Mouse (Mus musculus) frontal cortex, postnatal 25 days (tissue): ENCODE measurements at regions not wholly inside any gene's neighbourhood (a gene's known extent, or its start where the extent isn't known, plus 50 kb on each side); places are given as distances from the start of the nearest gene placed in this dataset.

Experiments used
- DNase-seq, 2 experiments: peaks; one replicate each; pipeline ENCODE4 v3.0.0; 2022; ENCODE audit warnings: low spot score in 2 of 2

DNA sequence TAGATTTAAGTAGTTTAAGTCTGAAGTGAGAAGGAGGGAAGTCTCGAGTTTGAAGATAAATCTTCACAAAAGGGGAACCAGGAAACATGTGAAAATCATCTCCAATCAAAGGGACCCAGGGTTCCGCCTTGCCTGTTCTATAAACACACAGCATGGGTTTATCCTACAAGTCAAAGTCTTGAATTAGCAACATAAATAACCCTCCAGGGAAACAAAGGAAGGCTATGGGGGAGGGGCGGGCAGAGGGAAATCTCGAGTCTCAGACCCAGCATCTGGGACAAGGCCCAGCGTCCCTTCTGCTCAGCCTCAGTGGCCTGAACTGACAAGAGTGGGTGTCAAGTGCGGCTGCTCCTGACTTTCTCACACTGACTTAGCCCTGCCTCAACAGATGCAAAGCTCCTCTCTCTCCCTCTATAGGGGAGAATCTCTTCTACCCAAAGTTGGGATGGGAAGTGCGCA is 240.3 kb upstream of the Lrig3 start:
- DNase-seq = peak in 1 of 2 experiments; percentile 6

DNA sequence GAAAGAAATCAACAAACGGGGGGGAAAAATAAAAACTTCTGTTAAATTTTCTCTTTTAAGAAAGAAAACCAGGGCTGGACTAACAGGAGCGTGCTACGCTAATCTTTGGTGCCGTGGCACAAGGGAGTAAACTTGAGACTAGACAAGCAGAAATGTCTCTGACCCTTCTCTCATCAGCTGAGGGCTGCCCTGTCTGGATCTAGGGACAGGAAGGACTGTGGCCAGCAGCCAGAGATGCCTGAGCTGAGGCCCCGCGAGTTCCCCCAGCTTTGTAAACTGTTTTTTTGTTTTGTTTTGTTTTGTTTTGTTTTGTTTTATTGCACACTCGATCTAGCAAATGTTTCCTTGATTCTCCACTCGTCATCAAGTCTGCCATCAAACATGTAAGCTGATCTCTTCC is 239.4 kb upstream of the Lrig3 start:
- DNase-seq = no peak

DNA sequence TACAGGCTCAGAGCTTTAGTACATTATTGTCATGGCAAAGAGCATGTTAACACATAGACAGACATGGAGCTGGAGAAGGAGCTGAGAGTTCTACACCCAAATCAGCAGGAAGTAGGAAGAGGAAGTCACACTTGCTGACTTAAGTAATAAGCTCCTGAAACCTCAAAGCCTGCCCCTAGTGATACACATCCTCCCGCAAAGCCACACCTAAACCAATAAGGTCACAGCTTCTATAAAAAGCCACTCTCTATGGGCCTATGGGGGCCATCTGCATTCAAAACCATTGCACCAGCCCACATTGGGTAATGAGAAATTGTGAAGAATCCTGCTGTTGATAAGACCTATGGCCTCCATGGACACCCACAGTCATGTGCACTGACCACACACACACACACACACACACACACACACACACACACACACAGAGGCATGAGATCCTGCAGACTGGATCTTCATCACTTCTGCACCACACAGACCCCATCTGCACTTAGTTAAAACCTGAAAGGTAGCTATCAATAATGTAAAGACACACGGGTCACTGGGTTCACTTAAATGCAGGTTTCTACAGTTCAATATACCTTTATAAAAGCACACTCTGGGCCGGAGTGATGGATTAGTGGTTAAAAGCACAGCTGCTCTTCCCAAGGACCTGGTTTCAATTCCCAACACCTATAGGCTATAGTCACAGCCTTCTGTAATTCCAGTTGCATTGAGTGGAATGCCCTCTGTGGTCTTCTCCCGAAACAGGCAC is 230.0 kb upstream of the Lrig3 start:
- no peak for DNase-seq

DNA sequence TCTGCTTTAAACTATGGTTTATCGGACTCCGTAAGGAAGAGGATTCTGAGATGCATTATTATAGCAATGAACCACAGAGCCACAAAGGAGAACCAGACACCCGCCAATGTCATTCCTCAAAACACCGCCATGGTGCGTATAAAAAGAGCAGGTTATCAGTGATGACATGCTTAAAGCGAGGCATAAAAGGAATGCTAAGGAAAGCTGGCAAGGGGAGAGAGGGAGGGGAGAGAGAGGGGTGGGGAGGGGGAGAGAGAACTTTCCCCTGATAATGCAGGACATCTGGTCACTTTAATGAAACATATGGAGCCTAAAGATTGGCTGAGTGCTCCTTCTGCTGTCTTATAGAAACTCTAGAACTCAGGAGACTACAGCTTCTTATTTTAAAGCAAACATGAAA is 222.8 kb upstream of the Lrig3 start:
- DNase-seq = no peak

DNA sequence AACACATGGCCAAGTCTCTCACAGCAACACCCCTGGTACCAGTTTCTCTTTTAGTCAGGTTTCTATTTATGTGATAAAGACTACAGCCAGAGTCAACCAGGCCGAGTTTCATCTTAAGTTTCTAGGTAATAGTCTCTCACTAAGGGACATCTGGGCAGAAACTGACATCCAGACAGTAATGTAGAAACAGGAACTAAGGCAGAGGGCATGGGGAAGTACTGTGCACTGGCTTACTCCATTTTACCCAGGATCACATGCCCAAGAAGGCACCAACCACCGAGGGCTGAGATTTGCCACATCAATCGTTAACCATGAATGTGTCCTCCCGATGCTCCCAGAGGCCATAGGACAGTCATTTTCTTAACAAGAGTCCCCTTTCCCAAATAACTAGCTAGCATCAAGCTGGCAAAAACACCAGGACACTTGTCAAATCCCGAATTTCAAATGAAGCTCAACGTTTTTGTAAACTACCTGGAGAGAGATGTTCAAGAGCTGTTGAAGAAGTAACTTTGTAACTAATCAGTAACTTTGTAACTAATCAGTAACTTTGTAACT is 216.9 kb upstream of the Lrig3 start:
- DNase-seq = no peak

DNA sequence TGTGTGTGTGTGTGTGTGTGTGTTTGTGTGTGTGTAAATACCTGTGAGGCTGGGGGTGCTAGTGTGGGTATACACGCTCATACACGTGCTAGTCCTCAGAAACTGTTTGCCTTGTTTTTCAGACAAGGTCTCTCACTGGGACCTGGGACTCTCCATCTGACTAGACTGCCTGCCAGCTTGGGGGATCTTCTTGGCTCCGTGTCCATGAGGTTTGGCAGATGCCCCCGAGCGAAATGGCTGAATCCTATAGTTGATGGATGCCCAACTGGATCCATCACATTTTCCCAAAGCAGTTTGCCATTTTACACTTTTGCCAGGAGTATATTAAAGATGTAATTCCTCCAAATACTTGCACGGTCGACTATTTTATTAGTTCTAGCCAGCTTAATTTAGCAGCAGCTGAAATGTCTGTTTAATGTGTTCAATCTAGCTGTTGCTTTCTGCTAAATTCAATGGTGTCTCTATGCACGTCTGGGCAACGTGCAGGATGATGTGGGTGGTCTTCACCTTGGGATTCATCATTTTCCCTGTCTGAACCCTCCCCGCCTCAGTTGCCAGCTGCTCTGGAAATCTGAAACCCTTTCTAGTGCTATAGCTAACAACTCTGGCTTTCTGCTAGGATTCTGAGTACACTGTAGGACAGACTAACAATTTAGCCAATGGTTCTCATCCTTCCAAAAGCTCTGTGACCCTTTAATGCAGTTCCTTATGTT is 213.3 kb upstream of the Lrig3 start:
- no peak for DNase-seq

DNA sequence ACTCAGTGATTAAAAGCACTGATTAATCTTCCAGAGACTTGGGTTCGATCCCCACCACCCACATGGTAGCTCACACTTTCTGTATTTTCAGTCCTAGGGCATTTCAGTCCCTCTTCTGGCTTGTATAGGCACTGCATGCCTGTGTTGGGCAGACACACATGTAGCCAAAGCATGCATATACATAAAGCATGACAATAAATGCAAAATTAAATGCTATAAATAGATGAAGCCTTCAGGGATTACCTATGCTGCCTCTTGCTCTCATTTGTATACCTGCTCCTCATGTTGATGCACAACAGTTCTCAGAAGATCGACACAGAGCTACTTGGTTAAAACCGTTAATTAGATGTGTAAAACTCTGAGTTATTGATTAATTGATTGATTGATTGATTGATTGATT is 206.8 kb upstream of the Lrig3 start:
- DNase-seq = no peak

DNA sequence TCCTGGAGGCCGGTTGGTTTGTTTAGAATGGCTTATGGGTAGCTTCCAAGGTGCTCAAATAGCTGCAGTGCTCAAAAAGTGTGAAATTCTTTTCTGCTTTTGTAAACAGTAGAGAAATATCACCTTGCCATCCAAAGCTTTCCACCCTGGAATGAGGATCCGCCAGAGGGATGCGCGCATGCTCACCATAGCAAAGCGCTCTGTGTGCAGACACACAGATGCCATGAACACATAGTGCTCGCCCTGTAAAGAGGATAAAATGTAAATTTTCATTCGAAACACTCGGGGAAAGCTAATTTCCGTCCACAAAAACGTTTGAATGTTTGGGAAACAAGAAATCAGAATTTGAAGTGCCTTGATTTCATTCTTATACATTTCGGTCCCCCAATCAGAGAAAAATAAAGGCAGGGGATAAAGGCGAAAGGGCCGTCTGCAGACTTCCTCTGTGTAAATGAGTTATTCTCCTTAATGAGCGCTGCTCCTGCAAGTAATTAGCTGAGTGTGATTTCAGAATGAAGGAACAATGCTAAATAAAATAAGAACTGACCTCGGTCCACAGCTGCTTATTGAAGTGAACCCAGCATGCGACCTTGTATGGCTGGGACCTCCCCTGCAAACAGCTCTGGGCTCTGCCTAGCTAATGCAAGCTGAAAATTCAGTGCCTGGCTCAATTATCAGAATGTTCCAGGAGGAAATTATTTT is 203.4 kb upstream of the Lrig3 start:
- DNase-seq = no peak

DNA sequence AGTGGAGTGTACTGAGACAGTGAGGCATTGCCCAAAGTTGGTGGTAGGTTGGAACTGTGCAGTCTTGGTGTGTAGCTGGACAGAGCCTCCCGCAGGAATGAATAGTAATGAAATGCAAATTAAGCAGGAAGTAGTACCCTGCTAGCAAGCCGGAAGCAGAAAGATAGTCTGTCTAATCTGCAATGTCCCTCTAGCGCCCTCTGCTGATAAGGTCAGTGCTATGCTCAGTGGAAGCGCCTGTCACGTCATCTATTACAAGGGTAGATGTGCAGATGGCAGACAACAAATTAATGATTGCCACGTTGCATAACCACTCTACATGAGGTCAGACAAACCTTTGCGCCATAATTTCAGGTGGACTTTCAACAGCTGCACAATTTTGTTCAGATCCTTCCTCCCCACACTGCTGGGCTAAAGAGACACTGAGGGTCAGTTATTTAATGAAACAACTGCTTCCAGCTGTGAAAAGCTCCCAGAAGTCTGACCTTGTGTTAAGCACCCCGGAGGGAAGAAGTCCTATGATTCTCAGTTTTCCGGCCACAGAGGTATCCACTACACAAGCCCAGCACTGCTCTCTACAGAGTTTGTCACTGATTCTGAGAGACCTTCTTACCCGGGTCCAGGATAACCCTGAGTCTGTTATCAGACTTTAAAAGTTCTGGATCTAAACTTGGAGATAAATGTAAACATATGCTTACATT is 201.4 kb upstream of the Lrig3 start:
- DNase-seq = no peak

DNA sequence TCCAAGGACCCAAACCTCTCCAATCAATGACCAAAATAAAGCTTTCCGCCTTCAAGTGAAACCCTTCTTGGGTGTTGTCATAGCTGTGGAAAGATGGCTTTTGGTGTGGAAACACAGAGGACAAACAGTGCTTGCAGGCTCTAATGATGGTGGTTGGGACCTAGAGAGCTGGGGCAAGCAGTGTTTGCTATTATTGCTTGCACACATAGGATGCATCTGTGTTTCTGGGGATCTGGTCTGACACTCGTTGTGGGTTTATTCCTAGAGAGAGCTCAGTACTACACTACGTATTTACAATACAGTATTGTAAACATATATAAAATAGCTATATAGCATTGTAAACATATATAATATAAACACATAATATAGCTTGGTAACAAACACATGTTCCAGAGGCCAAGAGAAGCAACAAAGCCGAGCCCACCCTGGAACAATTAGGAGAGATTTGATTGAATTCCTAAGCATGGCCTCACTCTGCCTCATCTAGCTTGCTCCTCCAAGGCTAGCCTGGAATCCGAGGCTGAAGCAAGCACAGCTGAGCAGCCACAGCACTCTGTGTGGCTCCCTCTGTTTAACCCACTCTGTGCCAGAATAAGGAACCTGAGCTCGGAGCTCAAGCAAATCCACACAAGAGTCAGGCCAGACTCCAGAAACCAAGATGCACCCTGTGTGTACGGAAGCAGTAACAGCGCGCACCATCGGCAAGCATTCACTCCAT is 200.7 kb upstream of the Lrig3 start:
- DNase-seq = no peak

DNA sequence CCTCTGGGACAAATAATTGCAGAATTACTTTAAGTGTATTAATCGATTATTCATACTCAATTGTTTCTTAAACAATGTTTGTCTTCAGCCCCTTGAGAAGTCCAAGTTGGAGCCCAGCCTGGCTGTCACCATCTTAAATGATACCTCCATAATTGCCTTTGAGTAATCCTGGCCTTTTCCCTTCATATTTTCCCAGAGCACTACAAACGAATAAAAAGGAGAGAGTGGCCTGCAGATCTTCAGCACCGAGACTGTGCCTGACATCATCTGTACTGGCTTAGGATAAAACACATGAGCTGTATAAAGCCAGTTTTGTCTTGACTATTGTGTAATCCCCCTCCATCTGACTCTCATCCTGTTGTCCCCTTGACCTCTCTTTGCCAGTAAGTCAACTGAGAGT is 197.7 kb upstream of the Lrig3 start:
- no peak for DNase-seq

DNA sequence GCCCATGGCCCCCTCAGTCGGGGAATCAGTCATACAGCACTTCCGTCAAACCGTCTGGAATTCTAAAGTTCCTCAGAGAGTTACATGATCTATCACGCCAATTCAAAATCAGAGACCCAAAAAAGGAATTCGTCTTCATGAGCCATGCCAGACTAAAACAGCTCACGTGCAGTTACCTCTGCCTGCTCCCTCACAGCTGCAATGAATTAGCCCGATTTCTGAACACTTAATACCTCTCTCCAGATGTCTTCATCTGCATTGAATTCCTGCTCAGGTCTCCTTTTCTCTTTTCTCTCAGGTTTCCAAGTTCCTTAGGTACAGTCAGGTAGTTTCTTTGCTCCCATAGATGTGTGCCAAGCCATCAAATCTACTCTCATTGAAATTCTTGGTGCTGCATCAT is 192.4 kb upstream of the Lrig3 start:
- no peak for DNase-seq

DNA sequence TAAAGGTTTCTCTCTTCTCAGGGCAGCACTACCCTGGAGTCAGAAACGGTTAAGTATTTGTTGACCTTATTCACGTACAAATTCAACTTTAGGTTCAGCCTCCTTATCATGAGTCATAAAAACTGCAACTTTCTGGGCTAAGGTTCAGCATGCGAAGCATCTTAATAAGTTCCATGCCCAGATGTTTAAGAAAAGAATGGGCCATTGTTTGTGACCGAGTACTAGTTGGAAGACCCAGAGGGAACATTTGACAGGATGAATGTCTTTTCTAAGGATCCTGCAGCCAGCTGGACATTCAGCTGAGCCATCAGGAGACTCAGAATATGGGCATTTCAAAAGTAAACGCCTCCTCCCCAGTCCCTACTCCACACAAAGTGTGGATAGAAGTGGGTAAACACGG is 183.5 kb upstream of the Lrig3 start:
- no peak for DNase-seq

DNA sequence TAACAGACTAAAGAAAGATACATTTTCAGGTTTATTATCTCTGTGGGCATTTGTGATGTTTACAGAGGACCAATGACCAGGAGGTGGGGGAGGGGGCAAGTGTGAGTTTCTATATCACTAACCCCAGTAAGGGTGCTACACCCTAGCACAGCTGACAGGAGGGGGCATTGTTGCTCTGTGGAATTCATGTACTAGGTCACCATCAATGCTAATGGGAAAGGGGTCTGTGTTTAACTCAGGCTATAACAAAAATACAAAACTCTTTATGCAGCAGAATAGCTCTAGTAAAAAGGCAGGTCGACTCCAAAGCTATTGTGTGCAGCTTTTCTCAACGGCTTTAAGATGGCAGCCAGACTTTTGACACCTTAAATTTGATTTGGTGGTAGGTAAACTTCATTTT is 181.1 kb upstream of the Lrig3 start:
- DNase-seq = no peak

DNA sequence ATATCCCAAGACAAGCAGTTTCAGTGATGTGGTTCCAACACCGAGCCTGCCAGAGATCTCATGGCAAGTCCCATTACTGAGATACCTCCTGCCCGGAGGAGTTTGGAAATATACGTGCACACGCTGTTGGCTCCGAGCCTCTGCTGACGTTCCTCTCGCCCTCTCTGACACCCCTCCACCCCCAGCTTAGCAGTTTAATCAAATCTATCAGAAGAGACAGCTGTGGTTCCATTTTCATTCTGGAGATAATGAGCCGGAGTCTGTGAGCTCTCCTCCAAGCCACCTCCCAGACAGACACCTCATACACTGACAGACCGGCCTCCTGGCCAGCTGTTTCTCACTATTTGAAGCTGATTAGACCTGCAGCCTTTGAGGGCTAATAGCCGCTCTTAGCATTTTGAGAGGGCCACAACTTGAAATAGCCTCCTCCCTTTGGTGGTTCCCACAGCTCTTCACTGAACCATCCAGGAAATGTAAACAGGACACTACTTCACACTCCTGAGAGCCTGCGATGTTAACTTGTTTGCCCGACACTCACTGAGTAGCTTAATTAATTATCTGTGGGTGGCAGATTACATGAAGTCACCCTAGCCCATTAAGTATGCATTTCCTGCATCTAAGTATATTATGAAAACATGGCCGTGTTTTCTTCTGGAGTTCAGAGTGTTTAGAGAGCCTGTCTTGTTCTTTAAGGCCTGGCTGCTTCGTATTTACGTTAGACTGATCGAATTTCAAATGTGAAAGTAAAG is 180.3 kb upstream of the Lrig3 start:
- no peak for DNase-seq

DNA sequence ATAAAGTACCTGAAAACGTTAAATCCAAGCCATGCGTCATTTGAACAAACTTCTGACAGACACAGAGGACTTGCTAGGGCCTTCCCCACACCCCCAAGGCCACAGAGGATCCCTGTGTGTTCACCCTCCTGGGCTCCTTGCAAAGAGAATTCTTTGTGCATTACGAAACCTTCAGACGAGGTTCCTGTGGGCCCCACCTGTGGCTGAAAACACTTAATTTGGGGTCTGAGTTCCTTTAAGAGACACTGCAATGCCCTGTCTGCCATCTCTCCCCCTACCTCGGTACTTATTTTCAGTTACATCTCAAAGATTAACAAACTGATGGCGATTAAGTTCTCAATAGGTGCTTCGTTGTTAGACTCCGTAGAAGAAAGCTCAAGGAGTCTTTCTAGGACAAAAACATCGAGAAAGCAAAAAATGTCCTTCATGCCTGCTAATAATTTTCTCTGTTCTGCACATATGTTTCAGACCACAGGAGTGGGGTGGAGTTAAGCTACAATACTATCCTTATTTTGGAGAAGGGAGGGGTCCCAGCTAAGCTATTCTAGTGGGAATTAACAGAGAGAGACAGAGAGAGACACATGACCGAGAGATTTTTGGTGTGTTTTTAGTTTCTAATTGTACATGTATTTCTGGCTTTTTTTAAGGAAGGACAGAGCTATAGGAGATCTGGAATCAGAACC is 179.6 kb upstream of the Lrig3 start:
- DNase-seq = no peak

DNA sequence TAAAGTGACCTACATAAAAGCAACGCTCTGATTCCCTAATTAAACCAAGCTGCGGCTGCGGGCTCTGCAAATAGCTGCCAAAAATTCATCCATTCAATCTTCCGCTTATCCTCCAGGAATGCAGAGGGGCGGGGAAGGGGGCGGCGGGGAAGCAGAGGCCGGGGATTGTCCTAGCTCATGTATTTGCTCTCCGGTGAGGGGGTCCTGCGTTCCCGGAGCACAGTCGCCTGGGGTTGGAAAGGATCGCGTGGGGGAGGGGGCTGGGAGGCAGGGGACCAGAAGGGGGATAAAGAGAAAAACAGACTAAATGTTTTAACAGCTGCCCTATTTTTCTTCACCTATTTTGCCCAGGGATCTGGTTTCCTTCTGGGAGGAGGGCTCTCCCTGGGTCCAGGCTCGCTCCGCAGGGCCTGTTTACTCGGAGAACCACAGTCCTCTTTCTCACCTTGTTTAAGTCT is 179.1 kb upstream of the Lrig3 start:
- DNase-seq = no peak

DNA sequence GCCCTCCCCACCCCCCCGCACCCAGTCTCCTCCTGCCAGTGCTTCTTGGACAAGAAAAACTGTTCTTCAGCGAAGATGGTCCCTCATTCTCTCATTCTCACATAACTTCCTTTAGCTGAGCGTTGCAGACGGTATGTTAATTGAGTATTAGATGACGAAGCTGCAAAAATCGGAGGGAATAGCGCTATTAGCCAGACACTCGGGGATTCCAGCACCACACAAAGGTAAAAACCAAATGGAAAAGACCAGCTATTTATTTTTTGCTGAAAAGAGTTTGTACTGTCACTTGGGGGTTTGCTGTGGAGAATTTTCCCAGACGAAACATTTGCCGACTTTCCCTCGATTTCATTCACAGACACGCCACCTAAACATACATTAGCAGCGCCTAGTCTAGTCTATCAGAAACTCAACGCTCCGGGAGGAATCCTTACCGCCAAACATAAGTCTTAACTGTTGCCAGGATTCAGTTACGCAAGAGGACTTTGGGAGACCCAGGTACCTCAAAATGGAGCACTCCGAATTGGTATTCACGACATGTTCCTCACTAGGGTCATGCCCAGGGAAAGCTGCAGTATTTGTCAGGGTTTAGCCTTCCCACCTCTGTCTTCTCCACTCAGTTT is 178.4 kb upstream of the Lrig3 start:
- DNase-seq = no peak

DNA sequence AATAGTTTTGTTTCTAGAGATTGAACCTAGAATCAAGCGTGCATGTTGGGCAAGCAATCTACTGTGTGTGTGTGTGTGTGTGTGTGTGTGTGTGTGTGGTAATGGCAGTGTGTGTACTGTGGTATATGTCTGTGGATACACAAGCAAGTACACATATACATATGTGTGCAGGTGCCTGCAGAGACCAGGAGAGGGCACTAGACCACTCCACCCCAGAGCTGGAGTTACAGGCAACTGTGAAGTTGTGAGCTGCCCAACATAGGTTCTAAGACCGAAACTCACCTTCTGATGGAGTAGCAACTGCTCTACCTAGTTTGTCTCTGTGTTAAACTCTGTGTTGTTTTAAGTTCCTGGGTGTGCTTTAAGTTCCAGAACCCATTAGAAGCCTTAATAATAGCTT is 177.7 kb upstream of the Lrig3 start:
- no peak for DNase-seq
